ENCODE assay signal across 13 mouse cellular contexts in genomic region chr13:95038200-95038599, GRCm38 (mm10).
"Had no signal": no experiment of that assay in that cellular context is flagged by ENCODE, and none has a peak within 500 bp of the region (broad histone marks: within the 10 kb centered on the region; RNA-seq: fewer than 3 reads in every experiment).

No protein-coding gene starts in this region.

- H3K4me2 ChIP-seq: liver, embryonic 11.5 days; liver, embryonic 15.5 days; lung, embryonic 15.5 days had no signal

- H3K4me3 ChIP-seq: left cerebral cortex, adult 2 months; limb, embryonic 10.5 days; liver, embryonic 15.5 days; lung, embryonic 15.5 days had no signal

- ATAC-seq: midbrain, embryonic 16.5 days had no signal

- DNase-seq: kidney, adult 18-20 months; kidney, postnatal 10 days; lung, postnatal 14 days; right cerebral cortex, postnatal 25 days; thymus, adult 18-20 months; thymus, postnatal 14 days had no signal

- H3K36me3 ChIP-seq: limb, embryonic 10.5 days; liver, embryonic 15.5 days; lung, embryonic 15.5 days had no signal

- H3K9me3 ChIP-seq: limb, embryonic 10.5 days; liver, embryonic 15.5 days; lung, embryonic 15.5 days had no signal

- H3K9ac ChIP-seq: liver, embryonic 15.5 days; lung, embryonic 15.5 days had no signal

- H3K27me3 ChIP-seq: liver, embryonic 15.5 days; lung, embryonic 15.5 days had no signal

- H3K27ac ChIP-seq: left cerebral cortex, adult 2 months; limb, embryonic 10.5 days; liver, embryonic 15.5 days; lung, embryonic 15.5 days; macrophage had no signal

- H3K4me1 ChIP-seq: limb, embryonic 10.5 days; liver, embryonic 15.5 days; lung, embryonic 15.5 days had no signal
